Mouse (Mus musculus) myocyte (in vitro differentiated cells): ENCODE data around the gene Ano3.

ENCODE experiments used
- CEBPB ChIP-seq: IDR thresholded peaks from 2 replicates; pipeline ENCODE4 v1.6.1; 2011; ENCODE audit warnings: mild to moderate bottlenecking, moderate library complexity; ENCODE audit not compliant: poor library complexity, insufficient read depth, severe bottlenecking
- E2F4 ChIP-seq: IDR thresholded peaks from one replicate; pipeline ENCODE4 v1.6.1; 2011; ENCODE audit warnings: mild to moderate bottlenecking, control low read depth, moderate library complexity; ENCODE audit not compliant: insufficient read depth
- MAX ChIP-seq: IDR thresholded peaks from one replicate; pipeline ENCODE4 v1.6.1; 2011; ENCODE audit warnings: low read depth, mild to moderate bottlenecking, control low read depth
- MYOD1 ChIP-seq, 3 experiments: IDR thresholded peaks; one replicate each; pipeline ENCODE4 v1.6.1; 2011; ENCODE audit warnings: control low read depth in 2 of 3, low read depth in 2 of 3, mild to moderate bottlenecking in 2 of 3, moderate library complexity in 1 of 3; ENCODE audit not compliant: insufficient read length in 2 of 3, control insufficient read depth in 1 of 3
- MYOG ChIP-seq, 3 experiments: IDR thresholded peaks; one replicate each; pipeline ENCODE4 v1.6.1; 2011; ENCODE audit warnings: control low read depth in 2 of 3, low read depth in 2 of 3, mild to moderate bottlenecking in 2 of 3; ENCODE audit not compliant: insufficient read length in 2 of 3, control insufficient read depth in 1 of 3, insufficient read depth in 1 of 3
- POLR2A ChIP-seq: IDR thresholded peaks from one replicate; pipeline ENCODE4 v1.6.1; 2011; ENCODE audit warnings: low read depth, mild to moderate bottlenecking, control low read depth, moderate library complexity; ENCODE audit not compliant: insufficient read length
- POLR2AphosphoS2 ChIP-seq: IDR thresholded peaks from one replicate; pipeline ENCODE4 v1.6.1; 2011; ENCODE audit warnings: low read depth, control low read depth; ENCODE audit not compliant: insufficient read length
- REST ChIP-seq: IDR thresholded peaks from one replicate; pipeline ENCODE4 v1.6.1; 2011; ENCODE audit warnings: mild to moderate bottlenecking, control low read depth, moderate library complexity; ENCODE audit not compliant: insufficient read depth, insufficient read length
- SRF ChIP-seq: IDR thresholded peaks from one replicate; pipeline ENCODE4 v1.6.1; 2011; ENCODE audit warnings: low read depth; ENCODE audit not compliant: control insufficient read depth, insufficient read length
- TCF12 ChIP-seq: IDR thresholded peaks from one replicate; pipeline ENCODE4 v1.6.1; 2011; ENCODE audit warnings: mild to moderate bottlenecking, control low read depth; ENCODE audit not compliant: poor library complexity, insufficient read depth, severe bottlenecking
- USF1 ChIP-seq: IDR thresholded peaks from one replicate; pipeline ENCODE4 v1.6.1; 2011; ENCODE audit warnings: low read depth, mild to moderate bottlenecking, control low read depth, moderate library complexity

DNA sequence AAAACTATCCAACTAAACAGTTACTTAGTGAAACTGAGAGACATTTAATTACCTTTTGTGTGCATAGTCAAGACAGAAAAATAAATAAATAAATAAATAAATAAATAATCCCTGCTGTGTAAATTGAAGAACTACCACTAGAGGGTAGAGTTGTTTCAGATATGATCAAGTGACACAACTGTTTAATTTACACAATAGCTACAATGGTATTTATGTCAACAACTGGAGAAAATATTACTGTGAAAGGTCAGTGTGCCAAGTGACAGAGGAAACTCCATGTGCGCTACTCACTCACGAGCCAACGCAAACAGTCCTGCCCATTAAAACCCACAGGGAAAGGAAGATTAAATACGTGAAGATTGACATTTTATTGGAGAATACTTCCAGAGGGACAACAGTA, 38.8 kb upstream of the Ano3 start:
- TF ChIP-seq MAX (no peak), POLR2A (no peak), USF1 (no peak), TCF12 (no peak), MYOD1 (IDR thresholded peaks at IDR 0.05; ENCODE audit: control insufficient read depth in 1 of 3, insufficient read length in 2 of 3, low read depth in 2 of 3) (no peak), SRF (no peak), REST (no peak), E2F4 (no peak), POLR2AphosphoS2 (no peak), MYOG (IDR thresholded peaks at IDR 0.05; ENCODE audit: control insufficient read depth in 1 of 3, insufficient read depth in 1 of 3, insufficient read length in 2 of 3, low read depth in 2 of 3) (no peak), CEBPB (no peak)
